Mouse (Mus musculus): ENCODE measurements at regions not wholly inside any gene's neighbourhood (a gene's known extent, or its start where the extent isn't known, plus 50 kb on each side); places are given as distances from the start of the nearest gene placed in this dataset.

DNA sequence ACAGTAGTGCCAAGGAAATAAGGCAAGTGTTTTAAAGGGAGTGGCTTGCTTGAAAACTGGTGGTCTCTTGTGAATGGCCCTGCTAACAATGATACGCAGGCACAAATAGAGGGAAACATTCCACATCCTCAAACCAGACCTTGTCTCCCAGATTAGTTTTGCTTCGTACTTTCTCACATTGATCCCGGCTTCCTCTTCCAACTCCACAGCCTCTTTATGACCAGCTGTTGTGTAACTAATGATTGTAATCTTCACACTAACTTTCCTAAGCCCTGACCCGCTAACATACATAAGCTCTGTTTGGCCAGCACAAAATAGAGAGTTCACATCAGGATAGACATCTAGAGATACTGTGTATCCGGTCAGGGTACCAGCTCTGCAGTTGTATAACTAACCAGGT is 116.3 kb upstream of the Arhgap28 start:
- WGBS: 70% methylated on average over 5 of the region's 5 CpGs
- no peak for ATAC-seq (ENCODE audit: extremely low read depth, insufficient number of reproducible peaks, low FRiP score, low TSS enrichment)

DNA sequence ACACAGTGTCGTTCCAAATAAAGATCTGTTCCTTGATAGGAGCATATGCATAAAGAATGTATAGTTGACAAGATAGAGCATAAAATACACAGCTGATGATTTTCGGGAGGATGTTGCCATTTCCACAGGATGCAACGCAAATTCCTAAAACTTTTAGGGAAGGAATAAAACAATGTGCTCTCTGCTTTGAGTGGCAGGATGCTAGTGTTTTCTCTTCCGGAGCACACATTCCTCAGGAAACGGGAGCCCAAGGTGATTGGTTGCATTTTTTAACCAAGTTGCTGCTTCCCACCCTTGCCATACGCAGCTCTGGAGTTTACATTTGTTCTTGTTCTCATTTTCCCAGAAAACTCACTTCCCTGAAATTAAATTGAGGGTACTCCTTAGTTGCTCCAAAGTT is 116.8 kb upstream of the Arhgap28 start:
- Histone ChIP-seq H3K9me3 (no peaks in the 10 kb centered on the region), H3K4me3 (no peak overlapping the region), H3K36me3 (no peaks in the 10 kb centered on the region), H3K27ac (replicated peaks) (no peak overlapping the region), H3K4me2 (no peak overlapping the region), H3K9ac (no peak overlapping the region), H3K27me3 (replicated peaks) (no peaks in the 10 kb centered on the region), H3K4me1 (no peaks in the 10 kb centered on the region)
- ATAC-seq (ENCODE audit: extremely low read depth, insufficient number of reproducible peaks, low FRiP score, low TSS enrichment): no peak
- WGBS: 50% methylated on average over 6 of the region's 6 CpGs

More for the DNA sequence above, 116.3 kb upstream of the Arhgap28 start:
- H3K9me3 ChIP-seq: no peaks in the 10 kb centered on the region
- no peaks in the 10 kb centered on the region for H3K36me3 ChIP-seq
- no peak overlapping the region for H3K9ac ChIP-seq
- H3K27me3 ChIP-seq (replicated peaks): no peaks in the 10 kb centered on the region
- H3K4me2 ChIP-seq: no peak overlapping the region
- H3K4me1 ChIP-seq: no peaks in the 10 kb centered on the region
- no peak overlapping the region for H3K27ac ChIP-seq (replicated peaks)
- no peak overlapping the region for H3K4me3 ChIP-seq

DNA sequence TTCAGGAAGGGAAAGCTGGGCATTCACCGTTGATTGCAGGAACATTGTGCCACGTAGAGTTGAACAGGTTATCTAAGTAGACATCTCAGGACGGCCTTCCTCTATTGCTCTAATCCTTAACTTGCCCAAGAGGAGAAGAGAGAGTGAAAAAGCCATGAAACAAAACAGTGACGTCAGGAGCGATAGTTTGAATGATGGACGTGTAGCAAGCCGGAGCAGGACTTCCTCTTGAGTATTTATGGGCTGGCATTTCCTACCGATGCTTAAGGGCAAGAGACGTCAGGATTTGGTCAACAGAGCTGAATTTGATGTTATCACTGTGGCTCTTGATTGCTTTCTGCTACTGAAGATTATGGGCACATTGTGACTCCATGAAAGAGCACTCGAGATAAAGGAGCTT is 130.5 kb upstream of the Arhgap28 start:
- H3K4me3 ChIP-seq: no peak overlapping the region
- no peak for ATAC-seq (ENCODE audit: extremely low read depth, insufficient number of reproducible peaks, low FRiP score, low TSS enrichment)
- peak overlapping the region; percentile 6; the same call in 1 of the 2 replicates for H3K4me2 ChIP-seq
- 0 out of 2 replicates have a peak, but pooled peaks cover 13% of the 10 kb centered on the region for H3K4me1 ChIP-seq
- H3K27ac ChIP-seq (replicated peaks): no peak overlapping the region
- H3K36me3 ChIP-seq: no peaks in the 10 kb centered on the region
- H3K27me3 ChIP-seq (replicated peaks): no peaks in the 10 kb centered on the region
- H3K9me3 ChIP-seq: no peaks in the 10 kb centered on the region
- 44% methylated on average over 10 of the region's 10 CpGs for WGBS
- no peak overlapping the region for H3K9ac ChIP-seq

DNA sequence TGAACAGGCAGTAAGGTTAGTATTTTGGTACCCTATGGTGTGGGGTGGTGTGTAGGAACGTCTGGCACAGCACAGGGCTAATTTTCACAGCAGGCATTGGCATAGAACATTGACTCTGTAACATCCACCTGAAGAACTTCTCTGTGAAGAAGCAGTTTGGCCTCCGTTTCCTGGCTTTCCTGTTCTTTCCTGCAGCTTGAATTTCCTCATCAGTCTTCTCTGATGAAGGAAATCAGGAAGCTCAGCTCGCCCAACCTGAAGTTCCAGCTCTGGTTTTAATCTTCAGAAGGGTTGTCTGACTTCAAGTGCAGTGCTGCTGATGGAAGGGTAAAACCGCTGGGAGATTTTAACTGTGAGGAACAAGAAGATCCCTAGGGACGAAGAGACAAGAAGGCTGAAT is 131.5 kb upstream of the Arhgap28 start:
- no peak overlapping the region for H3K4me2 ChIP-seq

DNA sequence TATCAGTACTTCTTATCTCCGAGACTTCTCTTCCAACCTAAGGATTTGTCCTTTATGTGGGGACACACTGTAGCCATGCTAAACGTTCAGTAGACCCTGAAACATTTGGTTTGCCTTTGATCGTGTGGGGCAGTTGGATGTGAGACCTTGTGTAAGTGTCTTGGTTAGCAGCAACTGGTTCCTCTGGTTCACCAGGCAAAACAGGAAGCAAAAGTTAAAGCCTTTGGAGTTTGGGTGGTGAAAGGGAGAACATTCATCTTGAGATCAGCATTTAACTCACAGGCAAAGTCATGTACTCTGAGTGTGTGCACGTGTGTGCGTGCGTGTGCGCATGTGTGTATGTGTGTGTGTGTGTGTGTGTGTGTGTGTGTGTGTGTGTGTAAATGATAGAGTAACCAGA is 130.3 kb upstream of the L3mbtl4 start:
- Histone ChIP-seq H3K27me3 (replicated peaks) (no peaks in the 10 kb centered on the region), H3K9me3 (0 out of 2 replicates have a peak, but pooled peaks cover 7% of the 10 kb centered on the region), H3K27ac (replicated peaks) (no peak overlapping the region), H3K4me1 (no peaks in the 10 kb centered on the region), H3K4me3 (no peak overlapping the region), H3K36me3 (no peaks in the 10 kb centered on the region), H3K9ac (no peak overlapping the region), H3K4me2 (no peak overlapping the region)
- ATAC-seq (ENCODE audit: extremely low read depth, insufficient number of reproducible peaks, low FRiP score, low TSS enrichment): no peak
- WGBS: 80% methylated on average over 7 of the region's 7 CpGs

More for the DNA sequence above, 131.5 kb upstream of the Arhgap28 start:
- no peaks in the 10 kb centered on the region for H3K9me3 ChIP-seq
- H3K9ac ChIP-seq: no peak overlapping the region
- no peak for ATAC-seq (ENCODE audit: extremely low read depth, insufficient number of reproducible peaks, low FRiP score, low TSS enrichment)
- no peaks in the 10 kb centered on the region for H3K36me3 ChIP-seq
- no peaks in the 10 kb centered on the region for H3K27me3 ChIP-seq (replicated peaks)
- 0 out of 2 replicates have a peak, but pooled peaks cover 13% of the 10 kb centered on the region for H3K4me1 ChIP-seq
- WGBS: 48% methylated on average over 5 of the region's 5 CpGs
- H3K4me3 ChIP-seq: no peak overlapping the region
- H3K27ac ChIP-seq (replicated peaks): no peak overlapping the region

DNA sequence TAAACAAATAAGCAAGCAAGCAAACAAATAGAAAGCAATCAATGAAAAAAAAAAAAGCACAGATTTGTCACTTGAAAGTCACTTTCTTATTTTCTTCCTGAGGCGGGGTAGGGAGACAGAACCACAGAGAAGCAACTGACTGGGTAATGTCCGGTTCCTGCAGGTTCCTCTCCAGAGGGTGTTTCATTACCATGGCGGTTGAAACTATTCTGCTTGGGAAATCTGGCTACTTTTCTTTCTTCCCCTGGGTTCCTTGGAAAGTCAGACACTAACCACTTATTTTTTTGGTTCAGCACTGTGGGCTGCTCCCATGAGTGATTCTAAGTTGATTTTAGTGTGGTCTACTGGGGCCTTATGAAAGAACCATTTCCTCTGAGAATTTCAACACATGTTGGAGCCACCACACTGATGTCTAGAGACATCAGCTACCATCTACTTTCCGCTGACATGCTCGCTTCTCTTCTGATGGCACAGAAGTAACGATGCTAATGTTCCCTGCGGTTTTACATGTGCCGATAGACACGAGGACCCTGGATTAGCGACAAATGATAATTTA is 124.3 kb upstream of the L3mbtl4 start:
- H3K4me2 ChIP-seq: no peak overlapping the region
- no peaks in the 10 kb centered on the region for H3K4me1 ChIP-seq
- 82% methylated on average over 10 of the region's 10 CpGs for WGBS
- no peak for ATAC-seq (ENCODE audit: extremely low read depth, insufficient number of reproducible peaks, low FRiP score, low TSS enrichment)
- H3K27me3 ChIP-seq (replicated peaks): no peaks in the 10 kb centered on the region
- 0 out of 2 replicates have a peak, but pooled peaks cover 4% of the 10 kb centered on the region for H3K9me3 ChIP-seq
- no peak overlapping the region for H3K27ac ChIP-seq (replicated peaks)
- no peaks in the 10 kb centered on the region for H3K36me3 ChIP-seq
- H3K9ac ChIP-seq: no peak overlapping the region
- H3K4me3 ChIP-seq: no peak overlapping the region

DNA sequence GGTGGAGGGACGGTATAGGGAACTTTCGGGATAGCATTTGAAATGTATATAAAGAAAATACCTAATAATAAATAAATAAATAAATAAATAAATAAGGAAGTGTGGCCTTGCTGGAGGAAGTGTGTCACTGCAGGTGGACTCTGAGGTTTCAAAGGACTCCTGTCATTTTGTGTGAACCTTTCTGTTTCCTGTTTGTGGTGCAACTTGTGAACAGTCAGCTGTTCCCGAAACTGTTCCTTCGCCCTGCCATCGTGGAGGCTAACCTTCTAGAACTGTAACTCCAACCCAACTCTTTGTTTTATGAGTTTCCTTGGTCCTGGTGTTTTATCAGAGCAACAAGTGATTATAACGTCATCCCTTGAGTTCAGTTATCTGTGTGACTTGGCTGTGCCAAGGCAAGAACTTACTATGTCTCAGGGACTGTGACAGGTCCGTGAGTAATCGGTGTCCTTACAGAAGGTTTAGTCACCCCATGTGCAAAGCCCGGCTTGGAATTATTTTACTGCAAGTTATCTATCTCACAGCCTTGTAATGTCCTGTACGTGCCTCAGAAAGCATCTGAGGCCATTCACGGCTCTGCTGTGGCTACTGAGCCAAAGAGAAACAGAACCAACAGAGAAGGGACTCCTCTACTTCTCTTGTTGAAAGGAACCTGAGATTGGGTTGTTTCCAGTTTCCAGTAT is 121.0 kb upstream of the L3mbtl4 start:
- H3K4me1 ChIP-seq: 0 out of 2 replicates have a peak, but pooled peaks cover 3% of the 10 kb centered on the region
- H3K36me3 ChIP-seq: no peaks in the 10 kb centered on the region
- no peak overlapping the region for H3K9ac ChIP-seq
- WGBS: 68% methylated on average over 11 of the region's 11 CpGs
- H3K4me2 ChIP-seq: no peak overlapping the region
- no peak overlapping the region for H3K27ac ChIP-seq (replicated peaks)
- no peaks in the 10 kb centered on the region for H3K9me3 ChIP-seq
- no peaks in the 10 kb centered on the region for H3K27me3 ChIP-seq (replicated peaks)
- no peak for ATAC-seq (ENCODE audit: extremely low read depth, insufficient number of reproducible peaks, low FRiP score, low TSS enrichment)
- no peak overlapping the region for H3K4me3 ChIP-seq

DNA sequence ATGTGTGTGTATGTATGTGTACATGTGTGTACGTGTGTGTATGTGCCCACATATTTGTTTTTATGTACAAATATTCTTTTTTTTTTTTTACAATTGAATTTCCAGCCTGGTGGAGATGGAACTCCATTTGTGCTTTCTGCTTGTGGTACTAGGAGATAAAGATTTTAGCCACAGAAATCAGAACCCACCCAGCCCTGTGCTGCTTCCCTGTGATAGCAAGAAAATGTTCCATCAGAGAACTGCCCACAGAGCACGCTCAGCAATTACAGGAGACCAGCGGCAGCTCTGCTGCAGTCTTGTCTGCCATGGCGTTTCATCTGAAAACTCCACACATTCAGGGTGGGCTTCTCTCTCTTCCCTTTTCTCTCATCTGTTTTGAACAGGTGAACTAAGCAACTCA is 118.7 kb upstream of the L3mbtl4 start:
- no peak for ATAC-seq (ENCODE audit: extremely low read depth, insufficient number of reproducible peaks, low FRiP score, low TSS enrichment)
- Histone ChIP-seq H3K9ac (no peak overlapping the region), H3K4me3 (no peak overlapping the region), H3K27me3 (replicated peaks) (no peaks in the 10 kb centered on the region), H3K9me3 (no peaks in the 10 kb centered on the region), H3K27ac (replicated peaks) (0 out of 2 replicates have a peak overlapping the region, but pooled peaks have one; percentile 12), H3K36me3 (no peaks in the 10 kb centered on the region), H3K4me2 (no peak overlapping the region), H3K4me1 (0 out of 2 replicates have a peak, but pooled peaks cover 3% of the 10 kb centered on the region)
- WGBS: 66% methylated on average over 4 of the region's 4 CpGs

DNA sequence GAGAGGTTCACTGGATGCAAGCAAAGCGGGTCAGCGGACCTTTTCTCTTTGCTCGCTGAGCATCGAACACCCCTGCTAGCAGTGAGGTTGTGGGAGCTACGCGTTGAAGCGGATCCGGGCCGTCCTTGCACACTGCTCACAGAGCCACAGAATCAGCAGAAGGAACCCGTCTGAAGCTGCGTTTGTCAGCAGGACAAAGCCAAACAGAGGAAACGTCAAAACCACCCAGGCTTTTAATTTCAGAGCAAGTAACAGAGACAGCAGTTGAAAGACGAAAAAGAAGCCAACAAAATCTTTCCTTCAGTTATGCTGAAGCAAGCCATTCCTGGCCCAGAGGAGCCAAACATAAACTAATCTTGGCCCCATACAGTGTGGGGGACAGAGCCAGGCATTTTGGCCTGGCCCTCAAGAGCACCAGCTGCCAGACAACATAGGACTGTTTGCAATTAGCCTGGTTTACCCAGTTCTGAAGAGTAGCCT is 115.4 kb upstream of the L3mbtl4 start:
- H3K9me3 ChIP-seq: no peaks in the 10 kb centered on the region
- H3K27me3 ChIP-seq (replicated peaks): no peaks in the 10 kb centered on the region
- H3K4me3 ChIP-seq: no peak overlapping the region
- 0 out of 2 replicates have a peak, but pooled peaks cover 7% of the 10 kb centered on the region for H3K4me1 ChIP-seq
- H3K27ac ChIP-seq (replicated peaks): peak overlapping the region; percentile 53
- 61% methylated on average over 13 of the region's 13 CpGs for WGBS
- H3K4me2 ChIP-seq: no peak overlapping the region
- ATAC-seq (ENCODE audit: extremely low read depth, insufficient number of reproducible peaks, low FRiP score, low TSS enrichment): no peak
- no peak overlapping the region for H3K9ac ChIP-seq
- H3K36me3 ChIP-seq: no peaks in the 10 kb centered on the region

DNA sequence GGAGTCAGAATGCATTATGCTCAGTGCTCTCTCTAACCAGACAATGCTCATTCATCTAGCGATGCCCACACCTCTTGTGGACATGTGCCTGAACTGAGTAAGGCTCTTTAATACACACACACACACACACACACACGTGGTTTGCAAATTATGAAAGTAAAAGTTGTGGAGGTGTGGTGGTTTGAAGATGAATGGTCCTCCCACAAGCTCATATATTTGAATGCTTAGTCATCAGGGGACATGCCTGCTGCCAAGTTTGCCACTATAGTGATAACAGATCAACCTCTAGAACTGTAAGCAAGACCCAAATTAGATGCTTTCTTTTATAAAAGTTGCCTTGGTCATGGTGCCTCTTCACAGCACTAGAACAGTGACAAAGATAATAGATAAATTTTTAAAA is 112.5 kb upstream of the L3mbtl4 start:
- peaks cover 29% of the 10 kb centered on the region for H3K4me1 ChIP-seq
- H3K27me3 ChIP-seq (replicated peaks): no peaks in the 10 kb centered on the region; the same call in 1 of the 2 replicates
- H3K27ac ChIP-seq (replicated peaks): no peak overlapping the region
- WGBS: 58% methylated on average over 2 of the region's 2 CpGs
- no peak overlapping the region for H3K4me2 ChIP-seq
- H3K9me3 ChIP-seq: no peaks in the 10 kb centered on the region
- no peak overlapping the region for H3K9ac ChIP-seq
- H3K4me3 ChIP-seq: no peak overlapping the region
- ATAC-seq (ENCODE audit: extremely low read depth, insufficient number of reproducible peaks, low FRiP score, low TSS enrichment): no peak
- no peaks in the 10 kb centered on the region for H3K36me3 ChIP-seq

DNA sequence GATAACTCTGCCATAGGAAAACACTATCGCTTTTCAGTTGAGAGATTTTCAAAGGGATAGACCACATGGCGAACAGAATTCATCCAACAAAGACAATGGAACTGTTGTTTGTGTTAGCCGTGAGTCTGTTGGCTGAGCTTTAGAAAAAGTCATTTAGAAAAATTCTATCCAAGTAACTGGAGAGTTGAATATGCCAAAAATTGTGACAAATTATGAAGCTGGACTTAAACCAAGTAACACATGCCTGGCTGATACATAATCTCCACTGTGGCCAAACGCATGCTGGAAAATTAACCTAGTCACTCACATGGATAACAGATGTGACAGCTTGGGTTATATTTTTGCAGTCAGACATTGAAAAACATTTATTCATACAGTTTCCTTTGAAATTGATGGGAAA is 110.1 kb upstream of the L3mbtl4 start:
- ATAC-seq (ENCODE audit: extremely low read depth, insufficient number of reproducible peaks, low FRiP score, low TSS enrichment): no peak
- WGBS: 55% methylated on average over 4 of the region's 4 CpGs
- peak overlapping the region; percentile 56 for H3K27ac ChIP-seq (replicated peaks)

More for the DNA sequence above, 110.1 kb upstream of the L3mbtl4 start:
- Histone ChIP-seq H3K4me2 (no peak overlapping the region), H3K4me3 (no peak overlapping the region), H3K9ac (no peak overlapping the region), H3K36me3 (no peaks in the 10 kb centered on the region), H3K27me3 (replicated peaks) (no peaks in the 10 kb centered on the region; the same call in 1 of the 2 replicates), H3K4me1 (peaks cover 31% of the 10 kb centered on the region), H3K9me3 (no peaks in the 10 kb centered on the region)
